Mouse (Mus musculus) neural tube, embryonic 12.5 days (tissue): ENCODE data around the gene Slc23a2. TPM values are rescaled to one million over a fixed set of nuclear protein-coding genes. Genes with fewer than 3 reads are reported as not detected.

ENCODE experiments used
- ATAC-seq: fragments of 200-750 bp; cut with Nextera tagmentation; 2 replicates; pipeline ENCODE4 v1.8.0; 2017; ENCODE audit warnings: low read depth, mild to moderate bottlenecking, moderate TSS enrichment, moderate library complexity; ENCODE audit not compliant: low FRiP score
- H3K27ac ChIP-seq: fragments of 300-500 bp; sonication (generic); 2 replicates; pipeline ENCODE4 v1.5.1; 2016
- H3K27me3 ChIP-seq: fragments of 300-500 bp; sonication (generic); replicated peaks from 2 replicates; pipeline ENCODE4 v1.6.1; 2016; ENCODE audit warnings: mild to moderate bottlenecking
- H3K36me3 ChIP-seq: fragments of 300-500 bp; sonication (generic); 2 replicates; pipeline ENCODE4 v1.6.1; 2016; ENCODE audit warnings: mild to moderate bottlenecking
- H3K4me1 ChIP-seq: fragments of 300-500 bp; sonication (generic); 2 replicates; pipeline ENCODE4 v1.6.1; 2016
- H3K4me2 ChIP-seq: fragments of 300-500 bp; sonication (generic); replicated peaks from 2 replicates; pipeline ENCODE4 v1.6.1; 2016; ENCODE audit warnings: mild to moderate bottlenecking
- H3K4me3 ChIP-seq: fragments of 300-500 bp; sonication (generic); 2 replicates; pipeline ENCODE4 v1.5.1; 2016
- H3K9ac ChIP-seq: fragments of 300-500 bp; sonication (generic); 2 replicates; pipeline ENCODE4 v1.6.1; 2016; ENCODE audit warnings: mild to moderate bottlenecking
- H3K9me3 ChIP-seq: fragments of 300-500 bp; sonication (generic); 2 replicates; pipeline ENCODE4 v1.6.1; 2016; ENCODE audit warnings: mild to moderate bottlenecking
- WGBS: fragments of 180-500 bp; shearing (Covaris S2); methylation state at CpG from one replicate; pipeline ENCODE4 v1.1.7; 2016; 5-methylcytosine and 5-hydroxymethylcytosine counted together
- polyA plus RNA-seq: library from polyadenylated mRNA; unstranded; fragments of >200 nt; fragmentation: Nextera tagmentation; extraction: Ambion mirVana; gene quantifications from 2 replicates; pipeline ENCODE4 v1.2.1, GENCODE M21; 2016

Slc23a2 gene
- polyA plus RNA-seq, 1 experiment from 2014 or later, result 18.9 TPM

- Histone ChIP-seq H3K4me2 (no peak overlapping the region), H3K27ac (no peak overlapping the region), H3K9me3 (no peaks in the 10 kb centered on the region), H3K27me3 (no peaks in the 10 kb centered on the region), H3K9ac (no peak overlapping the region), H3K4me1 (peaks cover 20% of the 10 kb centered on the region), H3K4me3 (no peak overlapping the region), H3K36me3 (no peaks in the 10 kb centered on the region)
- no peak for ATAC-seq
- 93% methylated on average over 7 of the region's 7 CpGs for WGBS
These were observed 14.9 kb downstream of the Slc23a2 start for GRCm38 (mm10) chr2:132129980-132130379.

- no peak overlapping the region for H3K4me2 ChIP-seq
- peaks cover 18% of the 10 kb centered on the region for H3K4me1 ChIP-seq
- H3K9ac ChIP-seq, result no peak overlapping the region
- H3K36me3 ChIP-seq, result no peaks in the 10 kb centered on the region
- no peak overlapping the region for H3K27ac ChIP-seq
- no peak for ATAC-seq
- no peaks in the 10 kb centered on the region for H3K9me3 ChIP-seq
- no peak overlapping the region for H3K4me3 ChIP-seq
- H3K27me3 ChIP-seq, result no peaks in the 10 kb centered on the region
- WGBS, result 88% methylated on average over 7 of the region's 7 CpGs
These were observed 15.7 kb downstream of the Slc23a2 start for GRCm38 (mm10) chr2:132129247-132129646.

- 38% methylated on average over 10 of the region's 10 CpGs for WGBS
- ATAC-seq, result no peak
- no peaks in the 10 kb centered on the region for H3K27me3 ChIP-seq
- no peak overlapping the region for H3K4me2 ChIP-seq
- H3K36me3 ChIP-seq, result no peaks in the 10 kb centered on the region
- H3K9me3 ChIP-seq, result no peaks in the 10 kb centered on the region
- no peak overlapping the region for H3K27ac ChIP-seq
- H3K4me3 ChIP-seq, result no peak overlapping the region
- H3K9ac ChIP-seq, result no peak overlapping the region
- H3K4me1 ChIP-seq, result peaks cover 10% of the 10 kb centered on the region
These were observed 17.0 kb downstream of the Slc23a2 start for GRCm38 (mm10) chr2:132127904-132128303.

- no peaks in the 10 kb centered on the region for H3K27me3 ChIP-seq
- no peak overlapping the region for H3K4me3 ChIP-seq
- H3K4me2 ChIP-seq, result no peak overlapping the region
- WGBS, result 94% methylated on average over 1 of the region's 1 CpGs
- no peaks in the 10 kb centered on the region for H3K36me3 ChIP-seq
- H3K27ac ChIP-seq, result no peak overlapping the region
- no peaks in the 10 kb centered on the region for H3K9me3 ChIP-seq
- H3K4me1 ChIP-seq, result peaks cover 6% of the 10 kb centered on the region
- no peak overlapping the region for H3K9ac ChIP-seq
- ATAC-seq, result no peak
These were observed 18.6 kb downstream of the Slc23a2 start for GRCm38 (mm10) chr2:132126292-132126691.

GRCm38 (mm10) chr2:132123063-132123462, 21.8 kb downstream of the Slc23a2 start:
- H3K9me3 ChIP-seq, result no peaks in the 10 kb centered on the region
- WGBS, result 93% methylated on average over 4 of the region's 4 CpGs
- H3K4me1 ChIP-seq, result peaks cover 2% of the 10 kb centered on the region; the same call in 1 of the 2 replicates
- H3K36me3 ChIP-seq, result no peaks in the 10 kb centered on the region
- H3K27ac ChIP-seq, result no peak overlapping the region
- H3K27me3 ChIP-seq, result no peaks in the 10 kb centered on the region
- no peak overlapping the region for H3K4me2 ChIP-seq
- H3K9ac ChIP-seq, result no peak overlapping the region
- no peak overlapping the region for H3K4me3 ChIP-seq
- no peak for ATAC-seq

- Histone ChIP-seq H3K4me3 (no peak overlapping the region), H3K4me2 (no peak overlapping the region), H3K9ac (no peak overlapping the region), H3K27ac (no peak overlapping the region), H3K27me3 (no peaks in the 10 kb centered on the region), H3K36me3 (no peaks in the 10 kb centered on the region), H3K4me1 (no peaks in the 10 kb centered on the region), H3K9me3 (no peaks in the 10 kb centered on the region)
- 95% methylated on average over 3 of the region's 3 CpGs for WGBS
- no peak for ATAC-seq
These were observed 23.9 kb downstream of the Slc23a2 start for GRCm38 (mm10) chr2:132121050-132121449.

GRCm38 (mm10) chr2:132118646-132119045, 26.3 kb downstream of the Slc23a2 start:
- ATAC-seq, result no peak
- Histone ChIP-seq H3K4me1 (no peaks in the 10 kb centered on the region), H3K36me3 (no peaks in the 10 kb centered on the region), H3K4me3 (no peak overlapping the region), H3K9ac (no peak overlapping the region), H3K27me3 (no peaks in the 10 kb centered on the region), H3K9me3 (no peaks in the 10 kb centered on the region), H3K27ac (no peak overlapping the region), H3K4me2 (no peak overlapping the region)
- 86% methylated on average over 1 of the region's 1 CpGs for WGBS

- no peak overlapping the region for H3K27ac ChIP-seq
- no peak overlapping the region for H3K4me3 ChIP-seq
- H3K9ac ChIP-seq, result no peak overlapping the region
- no peaks in the 10 kb centered on the region for H3K4me1 ChIP-seq
- H3K27me3 ChIP-seq, result no peaks in the 10 kb centered on the region
- H3K36me3 ChIP-seq, result no peaks in the 10 kb centered on the region
- ATAC-seq, result no peak
- H3K9me3 ChIP-seq, result no peaks in the 10 kb centered on the region
- 91% methylated on average over 5 of the region's 5 CpGs for WGBS
- H3K4me2 ChIP-seq, result no peak overlapping the region
These were observed 29.0 kb downstream of the Slc23a2 start for GRCm38 (mm10) chr2:132115936-132116335.

GRCm38 (mm10) chr2:132115344-132115743, 29.6 kb downstream of the Slc23a2 start:
- Histone ChIP-seq H3K36me3 (no peaks in the 10 kb centered on the region), H3K4me2 (no peak overlapping the region), H3K27me3 (no peaks in the 10 kb centered on the region), H3K4me1 (no peaks in the 10 kb centered on the region), H3K9ac (no peak overlapping the region), H3K27ac (no peak overlapping the region), H3K4me3 (no peak overlapping the region), H3K9me3 (no peaks in the 10 kb centered on the region)
- WGBS, result 72% methylated on average over 6 of the region's 6 CpGs
- no peak for ATAC-seq

- Histone ChIP-seq H3K9ac (no peak overlapping the region), H3K36me3 (no peaks in the 10 kb centered on the region), H3K27me3 (no peaks in the 10 kb centered on the region), H3K4me2 (no peak overlapping the region), H3K4me3 (no peak overlapping the region), H3K9me3 (no peaks in the 10 kb centered on the region), H3K27ac (no peak overlapping the region), H3K4me1 (no peaks in the 10 kb centered on the region)
- 65% methylated on average over 11 of the region's 11 CpGs for WGBS
- no peak for ATAC-seq
These were observed 30.7 kb downstream of the Slc23a2 start for GRCm38 (mm10) chr2:132113962-132114759.

GRCm38 (mm10) chr2:132112319-132112718, 32.6 kb downstream of the Slc23a2 start:
- no peak for ATAC-seq
- Histone ChIP-seq H3K4me3 (no peak overlapping the region), H3K4me2 (no peak overlapping the region), H3K9me3 (no peaks in the 10 kb centered on the region), H3K36me3 (peaks cover 3% of the 10 kb centered on the region; the same call in 1 of the 2 replicates), H3K27ac (no peak overlapping the region), H3K27me3 (no peaks in the 10 kb centered on the region), H3K9ac (no peak overlapping the region), H3K4me1 (no peaks in the 10 kb centered on the region)
- 88% methylated on average over 4 of the region's 4 CpGs for WGBS

GRCm38 (mm10) chr2:132111905-132112304, 33.0 kb downstream of the Slc23a2 start:
- no peak for ATAC-seq
- Histone ChIP-seq H3K4me2 (no peak overlapping the region), H3K27ac (no peak overlapping the region), H3K4me1 (no peaks in the 10 kb centered on the region), H3K4me3 (no peak overlapping the region), H3K9me3 (no peaks in the 10 kb centered on the region), H3K27me3 (no peaks in the 10 kb centered on the region), H3K36me3 (peaks cover 3% of the 10 kb centered on the region; the same call in 1 of the 2 replicates), H3K9ac (no peak overlapping the region)
- WGBS, result 69% methylated on average over 2 of the region's 2 CpGs

GRCm38 (mm10) chr2:132111266-132111665, 33.6 kb downstream of the Slc23a2 start:
- Histone ChIP-seq H3K27me3 (no peaks in the 10 kb centered on the region), H3K36me3 (peaks cover 3% of the 10 kb centered on the region; the same call in 1 of the 2 replicates), H3K4me2 (no peak overlapping the region), H3K27ac (no peak overlapping the region), H3K4me3 (no peak overlapping the region), H3K9ac (no peak overlapping the region), H3K4me1 (no peaks in the 10 kb centered on the region), H3K9me3 (no peaks in the 10 kb centered on the region)
- 60% methylated on average over 9 of the region's 9 CpGs for WGBS
- ATAC-seq, result no peak
